Mouse (Mus musculus): ENCODE data around the gene Nme6.
"Not testable (repeated sequence)": the region's sequence is repeated elsewhere in the genome, so short reads cannot be mapped to it uniquely, and the experiment has no call there.

Nme6 gene

DNA sequence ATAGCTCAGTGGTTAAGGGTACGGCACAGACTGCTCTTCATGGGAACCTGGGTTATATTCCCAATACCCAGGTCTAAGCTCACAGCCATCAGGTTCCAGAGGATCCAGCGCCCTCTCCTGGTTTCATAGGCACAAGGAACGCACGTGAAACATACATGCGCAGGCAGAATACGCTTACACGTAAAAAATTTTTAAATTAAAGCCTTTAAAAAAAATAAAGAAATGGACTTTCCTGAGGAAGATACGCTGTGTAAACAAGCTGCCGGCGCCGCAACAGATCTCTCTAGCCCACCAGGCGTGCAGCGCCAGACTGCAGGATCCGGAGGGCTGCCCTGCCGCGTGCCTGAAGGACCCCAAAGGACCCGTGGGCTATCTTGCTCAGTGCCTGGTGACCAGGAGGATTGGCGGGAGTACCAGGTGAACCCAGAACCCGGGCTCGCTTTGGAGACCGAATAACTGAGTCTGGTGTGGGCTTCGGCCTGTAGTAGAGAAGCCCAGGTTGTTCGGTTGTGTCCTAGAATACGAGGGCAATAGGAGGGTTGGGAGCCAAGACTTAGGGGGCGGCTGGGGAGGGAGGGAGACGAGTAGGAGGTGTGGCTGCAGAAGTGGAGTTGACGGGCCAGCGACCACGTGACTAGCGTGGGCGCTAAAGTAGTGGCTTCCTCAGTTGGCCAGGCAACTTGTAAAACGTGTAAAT is at the start of gene Nme6:
Gene Nme6 (plus strand): TSS at position 359 of the 697 bp plus-strand sequence.
- peak; percentile 86 for DNase-seq (ENCODE audit: low spot score)

GRCm38 (mm10) chr9:109790570-109790969 is 42.0 kb upstream of the Nme6 start, which contains the start of gene Fbxw27:
TSS of gene Fbxw27 (minus strand) at chr9:109790670.
- not testable (repeated sequence) for DNase-seq (ENCODE audit: low spot score)

DNA sequence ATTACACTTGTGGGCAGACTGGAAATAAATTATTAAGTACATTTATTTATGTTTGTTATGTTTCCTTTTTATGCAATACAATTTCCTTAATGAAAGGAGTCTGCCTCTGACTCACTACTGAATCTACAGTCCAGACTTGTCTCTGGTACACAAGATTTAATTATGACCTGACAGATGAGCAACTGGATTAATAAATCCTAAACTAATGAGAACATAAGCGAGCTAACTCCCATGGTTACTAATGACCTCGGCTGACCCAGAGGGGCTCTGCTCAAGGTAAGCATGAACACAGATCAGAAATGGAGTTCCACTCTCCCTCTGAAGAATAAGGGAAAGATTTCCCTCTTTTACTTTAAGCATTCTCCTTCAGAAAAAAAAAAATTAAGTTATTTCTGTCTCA is 37.3 kb upstream of the Nme6 start:
- no peak for DNase-seq (ENCODE audit: low spot score)

DNA sequence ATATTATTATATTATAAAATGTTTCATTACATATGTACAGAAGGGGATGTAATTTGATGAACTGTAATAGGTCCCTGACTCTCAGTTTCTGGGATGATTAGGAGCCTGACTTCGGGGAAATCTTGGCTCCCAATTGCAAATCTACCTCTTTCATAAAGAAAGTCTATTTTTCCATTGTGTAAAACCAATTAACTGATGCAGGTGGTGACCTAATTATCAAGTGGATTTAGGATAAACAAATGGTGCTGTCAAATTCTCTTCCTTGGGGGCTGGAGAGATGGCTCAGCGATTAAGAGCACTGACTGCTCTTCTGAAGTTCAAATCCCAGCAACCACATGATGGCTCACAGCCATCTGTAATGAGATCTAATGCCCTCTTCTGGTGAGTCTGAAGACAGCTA is 36.7 kb upstream of the Nme6 start:
- DNase-seq (ENCODE audit: low spot score): no peak

DNA sequence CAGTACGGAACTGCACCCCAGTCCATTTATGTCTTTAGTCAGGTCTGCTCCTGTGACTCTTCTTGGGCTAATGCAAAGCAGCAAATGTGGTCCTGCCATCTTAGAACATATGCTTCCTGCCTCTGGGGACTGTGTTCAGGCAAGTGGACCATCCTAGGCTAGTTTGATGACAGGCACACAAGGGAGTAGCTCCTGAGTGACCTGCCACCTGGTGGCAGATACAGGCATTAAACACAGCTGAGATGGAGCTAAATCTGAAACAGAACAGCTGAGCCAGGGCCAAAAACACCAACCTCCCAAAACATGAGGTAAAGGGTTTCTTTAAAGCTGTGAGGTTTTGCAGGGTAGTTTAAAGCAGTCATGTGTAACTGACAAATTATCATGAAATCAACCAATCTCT is 34.5 kb upstream of the Nme6 start:
- no peak for DNase-seq (ENCODE audit: low spot score)

DNA sequence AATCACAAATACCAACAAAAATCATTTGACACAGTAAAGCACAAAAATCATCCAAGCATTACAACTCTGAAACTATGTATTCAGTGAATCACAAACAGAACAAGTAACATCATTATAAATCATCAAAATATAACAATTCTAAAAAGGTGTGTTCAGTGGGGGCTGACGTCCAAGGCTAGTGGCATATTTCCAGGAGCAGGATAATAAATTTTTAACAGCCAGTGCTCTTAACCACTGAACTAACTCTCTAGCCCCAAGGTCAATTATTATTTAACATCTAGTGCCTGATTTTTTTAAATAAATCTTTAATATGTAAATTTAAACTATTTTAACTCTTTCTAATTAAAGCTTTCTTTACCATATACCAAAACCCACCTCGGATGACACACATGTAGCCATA is 27.0 kb upstream of the Nme6 start:
- not testable (repeated sequence) for DNase-seq (ENCODE audit: low spot score)

- DNase-seq (ENCODE audit: low spot score): no peak
Observed at GRCm38 (mm10) chr9:109806260-109806659, 26.3 kb upstream of the Nme6 start.

- no peak for DNase-seq (ENCODE audit: low spot score)
Observed at GRCm38 (mm10) chr9:109806695-109807293, 25.8 kb upstream of the Nme6 start.

DNA sequence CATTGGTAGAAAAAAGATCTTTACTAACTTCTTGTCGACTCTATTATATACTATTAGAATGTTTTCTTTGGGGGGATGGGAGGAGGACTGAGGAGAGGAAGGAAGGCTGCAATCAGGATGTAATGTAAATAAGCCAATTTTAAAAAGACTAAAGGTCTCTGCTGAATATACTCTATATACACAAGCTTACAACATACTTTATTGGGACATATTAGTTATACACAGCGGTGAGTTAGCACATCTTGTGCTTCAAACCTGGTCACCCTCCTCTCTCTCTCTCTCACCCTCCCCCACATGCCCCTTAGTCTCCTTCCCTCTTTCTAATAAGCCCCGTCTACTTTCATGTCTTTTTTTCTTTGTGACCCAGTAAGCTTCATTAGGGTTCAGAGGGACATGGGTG is 24.7 kb upstream of the Nme6 start:
- DNase-seq (ENCODE audit: low spot score): no peak

- no peak for DNase-seq (ENCODE audit: low spot score)
Observed at GRCm38 (mm10) chr9:109811980-109812379, 20.6 kb upstream of the Nme6 start, which contains the start of gene Spink8. TSS of gene Spink8 (plus strand) at chr9:109812280.

DNA sequence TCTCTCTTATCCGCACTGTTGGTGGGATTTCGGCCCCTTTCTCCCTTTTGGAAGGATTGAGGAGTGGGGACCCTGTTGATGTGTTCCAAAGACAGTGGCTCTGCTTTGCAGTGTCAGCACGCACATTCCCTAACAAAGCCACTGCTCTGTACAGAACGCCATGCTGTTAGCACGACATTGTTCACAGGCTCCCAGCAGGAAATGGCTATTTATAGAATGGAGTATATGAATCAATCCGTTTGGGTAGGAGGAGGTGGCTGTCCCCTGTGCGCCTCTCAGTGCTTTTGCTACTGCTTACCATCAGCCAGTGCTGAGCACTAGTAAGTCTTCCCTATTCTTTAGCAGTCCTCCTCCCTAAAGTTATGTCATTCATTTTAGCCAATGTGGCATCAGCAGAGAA is 19.1 kb upstream of the Nme6 start:
- DNase-seq (ENCODE audit: low spot score): no peak

GRCm38 (mm10) chr9:109816341-109816740 is 16.2 kb upstream of the Nme6 start:
- no peak for DNase-seq (ENCODE audit: low spot score)

GRCm38 (mm10) chr9:109825739-109826138 is 6.8 kb upstream of the Nme6 start:
- DNase-seq (ENCODE audit: low spot score): no peak

- DNase-seq (ENCODE audit: low spot score): no peak
Observed at GRCm38 (mm10) chr9:109826181-109826580, 6.4 kb upstream of the Nme6 start.

DNA sequence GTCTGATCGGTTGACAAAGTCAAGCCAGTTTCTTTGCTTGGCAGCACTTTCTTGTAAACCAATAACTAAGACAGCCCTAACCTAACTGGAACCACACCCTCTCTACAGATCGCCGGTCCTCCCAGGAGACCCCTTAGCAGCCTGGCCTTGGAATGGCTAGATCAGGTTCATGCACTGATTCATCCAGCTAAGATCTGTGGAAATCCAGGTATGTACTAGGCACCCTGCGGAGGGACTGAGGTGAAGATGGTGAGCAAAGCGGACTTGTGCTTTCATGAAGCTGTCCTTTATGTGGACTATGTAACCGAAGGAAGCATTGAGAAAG is 501 bp downstream of the Nme6 start:
- DNase-seq (ENCODE audit: low spot score): no peak

GRCm38 (mm10) chr9:109849312-109849758 is 16.8 kb downstream of the Nme6 start, which contains the start of gene Camp:
TSS of gene Camp (minus strand) at chr9:109849617.
- DNase-seq (ENCODE audit: low spot score): peak; percentile 40

- no peak for DNase-seq (ENCODE audit: low spot score)
Observed at GRCm38 (mm10) chr9:109850099-109850498, 17.6 kb downstream of the Nme6 start.

DNA sequence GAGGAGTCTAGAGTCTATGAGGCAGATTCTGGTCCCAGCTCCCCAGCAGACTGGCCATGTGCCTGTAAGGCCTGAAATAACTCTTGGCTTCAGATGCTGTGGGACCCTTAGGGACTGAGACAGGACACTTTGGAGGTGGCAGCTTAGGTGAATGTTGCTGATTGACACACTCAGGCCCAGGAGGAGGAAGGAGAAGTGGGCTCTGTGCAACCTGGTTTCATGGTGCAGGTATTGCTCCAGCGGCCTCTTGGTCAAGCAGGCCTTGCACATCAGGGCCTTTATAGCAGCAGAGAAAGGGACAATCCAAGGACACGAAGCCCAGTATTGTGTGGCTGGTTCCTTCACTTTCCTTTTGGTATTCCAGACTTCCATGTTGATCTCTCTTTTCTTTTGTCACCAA is 21.8 kb downstream of the Nme6 start:
- DNase-seq (ENCODE audit: low spot score): no peak

- DNase-seq (ENCODE audit: low spot score): no peak
Observed at GRCm38 (mm10) chr9:109855947-109856346, 23.4 kb downstream of the Nme6 start.

- peak; percentile 82 for DNase-seq (ENCODE audit: low spot score)
Observed at GRCm38 (mm10) chr9:109862397-109863044, 30.0 kb downstream of the Nme6 start.

DNA sequence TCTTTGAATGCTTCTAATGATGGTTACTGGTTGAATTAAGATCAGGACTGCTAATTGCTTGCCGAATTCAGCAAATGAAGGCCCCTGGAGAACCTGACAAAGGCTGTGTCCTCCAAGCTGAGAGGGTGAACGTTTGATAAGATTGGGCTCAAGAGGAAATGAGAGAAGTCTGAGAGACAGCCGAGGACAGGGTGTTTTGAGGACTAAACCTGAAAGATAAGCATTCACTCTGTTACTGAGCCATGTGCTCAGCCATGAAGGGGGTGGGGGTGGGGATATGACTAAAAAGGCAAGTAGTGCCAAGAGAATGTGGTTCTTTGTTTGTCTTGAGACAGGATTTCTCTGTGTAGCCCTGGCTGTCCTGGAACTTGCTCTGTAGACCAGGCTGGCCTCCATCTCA is 30.5 kb downstream of the Nme6 start:
- DNase-seq (ENCODE audit: low spot score): no peak

- no peak for DNase-seq (ENCODE audit: low spot score)
Observed at GRCm38 (mm10) chr9:109866218-109866617, 33.7 kb downstream of the Nme6 start.

- DNase-seq (ENCODE audit: low spot score): no peak
Observed at GRCm38 (mm10) chr9:109870983-109871572, 38.5 kb downstream of the Nme6 start.

All from testis, postnatal 14 days (tissue).